Mouse (Mus musculus): ENCODE results near the gene Tssk3. TPM values are rescaled to one million over a fixed set of nuclear protein-coding genes. Genes with fewer than 3 reads are reported as not detected.

Gene Tssk3
- polyA plus RNA-seq, 1 experiment from 2014 or later: 0.38 TPM

- Histone ChIP-seq H3K36me3 (ENCODE audit: control insufficient read depth, insufficient read depth, low read length) (peaks cover 40% of the 10 kb centered on the region), H3K4me1 (ENCODE audit: control insufficient read depth, insufficient read depth, low read length) (peaks cover 26% of the 10 kb centered on the region), H3K4me3 (replicated peaks; ENCODE audit: low read depth, low read length) (peak overlapping the region; percentile 100), H3K4me2 (ENCODE audit: low read length) (peak overlapping the region; percentile 77), H3K27me3 (ENCODE audit: control insufficient read depth, insufficient read depth, low read length) (no peaks in the 10 kb centered on the region), H3K9me3 (ENCODE audit: control insufficient read depth, low read length) (no peaks in the 10 kb centered on the region), H3K9ac (replicated peaks; ENCODE audit: low read length) (peak overlapping the region; percentile 100), H3K27ac (replicated peaks; ENCODE audit: low read depth, low read length) (peak overlapping the region; percentile 99)
- ATAC-seq (ENCODE audit: low FRiP score, low TSS enrichment) (peak; percentile 61), DNase-seq (peak; percentile 69)
- WGBS: 0% methylated on average over 56 of the region's 57 CpGs
These were observed 23.1 kb upstream of the Tssk3 start for GRCm38 (mm10) chr4:129513891-129514290.

DNA sequence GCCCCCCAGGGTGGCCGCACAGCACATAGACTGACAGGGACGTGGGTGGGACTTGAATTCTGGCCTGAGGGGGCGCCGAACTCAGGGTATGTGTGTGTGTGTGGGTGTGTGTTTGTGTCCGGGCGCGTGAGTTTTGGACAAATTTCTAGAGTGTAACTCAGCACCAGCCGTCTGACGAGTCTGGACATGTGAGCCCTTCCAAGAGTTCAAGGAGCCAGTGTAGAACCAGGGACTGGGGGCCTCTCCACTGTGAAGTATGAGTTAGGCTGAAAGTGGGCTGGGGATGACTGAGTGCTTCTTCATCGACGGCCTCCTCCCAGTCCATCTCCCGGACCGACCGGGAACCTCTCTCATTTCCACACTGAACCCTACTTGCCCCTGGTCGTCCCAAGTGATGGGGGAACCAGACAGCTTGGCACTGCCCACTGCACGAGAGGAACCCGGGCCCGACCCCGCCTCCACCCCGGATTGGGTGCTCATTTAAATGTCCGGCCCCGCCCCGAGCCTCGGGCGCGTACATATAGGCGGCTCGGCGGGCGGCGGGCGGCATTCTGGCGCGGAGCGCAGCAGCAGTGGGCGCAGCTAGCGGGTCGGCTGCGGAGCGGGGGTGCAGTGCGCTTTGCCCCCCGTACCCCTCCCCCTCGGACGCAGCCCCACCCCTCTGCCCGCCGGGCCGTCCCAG is 22.4 kb upstream of the Tssk3 start, which contains the start of gene Marcksl1:
Gene Marcksl1, plus strand, starts transcription at position 496 of the 682 bp plus-strand sequence.
- Histone ChIP-seq H3K9ac (replicated peaks; ENCODE audit: low read length) (peak within 1 kb of the TSS; percentile 100), H3K9me3 (ENCODE audit: control insufficient read depth, low read length) (no peaks in the 10 kb centered on the region), H3K27ac (replicated peaks; ENCODE audit: low read depth, low read length) (peak within 1 kb of the TSS; percentile 99), H3K4me3 (replicated peaks; ENCODE audit: low read depth, low read length) (peak within 1 kb of the TSS; percentile 100), H3K36me3 (ENCODE audit: control insufficient read depth, insufficient read depth, low read length) (peaks cover 33% of the 10 kb centered on the region), H3K4me2 (ENCODE audit: low read length) (peak within 1 kb of the TSS; percentile 77), H3K4me1 (ENCODE audit: control insufficient read depth, insufficient read depth, low read length) (peaks cover 26% of the 10 kb centered on the region), H3K27me3 (ENCODE audit: control insufficient read depth, insufficient read depth, low read length) (no peaks in the 10 kb centered on the region)
- peak; percentile 87 for ATAC-seq (ENCODE audit: low FRiP score, low TSS enrichment)
- 8% methylated on average over 37 of the region's 47 CpGs for WGBS
- DNase-seq: peak; percentile 95

DNA sequence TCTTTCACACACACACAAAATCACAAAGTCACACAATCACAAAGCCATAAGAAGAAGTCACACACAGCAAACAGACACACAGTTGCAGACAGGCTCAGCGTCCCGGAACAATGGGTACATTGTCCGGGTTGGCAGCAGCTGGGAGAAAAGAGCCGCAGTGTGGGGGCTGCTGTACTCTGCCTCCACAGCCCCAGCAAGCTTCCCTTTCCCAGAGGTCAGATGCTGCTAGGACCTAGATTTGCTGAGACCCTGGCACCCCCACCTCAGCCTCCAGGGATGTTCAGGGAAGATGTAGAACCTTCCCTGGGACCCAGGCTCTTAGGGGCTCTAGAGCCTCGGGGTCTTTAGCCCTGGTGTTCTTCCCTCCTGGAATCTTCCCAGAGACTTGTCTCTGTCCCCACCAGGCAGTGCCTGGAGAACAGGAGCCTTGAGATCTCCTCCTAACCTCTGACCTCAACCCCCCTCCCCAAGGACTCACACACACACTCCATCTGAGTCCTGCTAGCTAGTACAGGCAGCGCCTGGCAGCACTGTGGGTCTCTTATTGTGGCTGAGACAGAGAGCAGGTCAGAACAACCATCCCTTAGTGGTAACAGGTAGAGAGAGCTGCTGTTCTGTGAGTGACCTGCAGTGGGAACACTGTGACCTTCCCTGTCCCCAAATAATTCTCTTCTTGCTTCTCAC is 20.7 kb upstream of the Tssk3 start:
- Histone ChIP-seq H3K9me3 (ENCODE audit: control insufficient read depth, low read length) (no peaks in the 10 kb centered on the region), H3K4me1 (ENCODE audit: control insufficient read depth, insufficient read depth, low read length) (peaks cover 26% of the 10 kb centered on the region), H3K9ac (replicated peaks; ENCODE audit: low read length) (no peak overlapping the region), H3K36me3 (ENCODE audit: control insufficient read depth, insufficient read depth, low read length) (peaks cover 16% of the 10 kb centered on the region), H3K4me2 (ENCODE audit: low read length) (no peak overlapping the region), H3K27ac (replicated peaks; ENCODE audit: low read depth, low read length) (peak overlapping the region; percentile 57), H3K4me3 (replicated peaks; ENCODE audit: low read depth, low read length) (no peak overlapping the region), H3K27me3 (ENCODE audit: control insufficient read depth, insufficient read depth, low read length) (no peaks in the 10 kb centered on the region)
- DNase-seq (peak; percentile 44), ATAC-seq (ENCODE audit: low FRiP score, low TSS enrichment) (no peak)
- WGBS: 9% methylated on average over 6 of the region's 6 CpGs

GRCm38 (mm10) chr4:129510723-129511412 is 20.0 kb upstream of the Tssk3 start:
- ATAC-seq (ENCODE audit: low FRiP score, low TSS enrichment) (no peak), DNase-seq (peak; percentile 39)
- WGBS: 36% methylated on average over 6 of the region's 6 CpGs
- H3K9me3 ChIP-seq (ENCODE audit: control insufficient read depth, low read length): no peaks in the 10 kb centered on the region
- peak overlapping the region; percentile 57 for H3K27ac ChIP-seq (replicated peaks; ENCODE audit: low read depth, low read length)
- peaks cover 25% of the 10 kb centered on the region for H3K4me1 ChIP-seq (ENCODE audit: control insufficient read depth, insufficient read depth, low read length)
- no peak overlapping the region for H3K9ac ChIP-seq (replicated peaks; ENCODE audit: low read length)
- no peak overlapping the region for H3K4me2 ChIP-seq (ENCODE audit: low read length)
- no peaks in the 10 kb centered on the region for H3K27me3 ChIP-seq (ENCODE audit: control insufficient read depth, insufficient read depth, low read length)
- peaks cover 12% of the 10 kb centered on the region for H3K36me3 ChIP-seq (ENCODE audit: control insufficient read depth, insufficient read depth, low read length)
- no peak overlapping the region for H3K4me3 ChIP-seq (replicated peaks; ENCODE audit: low read depth, low read length)

DNA sequence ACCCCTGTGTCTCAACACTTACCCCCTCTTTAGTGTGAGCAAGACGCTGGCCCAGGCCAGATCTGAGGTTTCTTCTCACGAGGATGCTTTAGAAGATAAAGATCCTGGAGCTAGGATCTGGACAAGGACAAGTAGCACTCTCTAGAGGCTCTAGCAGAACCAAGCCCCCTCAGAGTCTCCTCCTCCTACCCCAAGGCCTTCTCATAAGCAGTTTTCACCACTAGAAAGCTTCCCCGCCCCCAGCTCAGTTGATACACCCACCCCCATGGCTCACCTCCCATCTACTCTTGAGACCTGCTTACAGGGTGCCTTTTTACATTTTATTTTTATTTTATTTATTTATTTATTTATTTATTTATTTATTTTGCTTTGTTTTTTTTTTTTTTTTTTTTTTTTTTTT is 18.8 kb upstream of the Tssk3 start:
- Histone ChIP-seq H3K4me2 (ENCODE audit: low read length) (no peak overlapping the region), H3K9me3 (ENCODE audit: control insufficient read depth, low read length) (no peaks in the 10 kb centered on the region), H3K27ac (replicated peaks; ENCODE audit: low read depth, low read length) (no peak overlapping the region), H3K27me3 (ENCODE audit: control insufficient read depth, insufficient read depth, low read length) (no peaks in the 10 kb centered on the region), H3K4me3 (replicated peaks; ENCODE audit: low read depth, low read length) (no peak overlapping the region), H3K9ac (replicated peaks; ENCODE audit: low read length) (no peak overlapping the region), H3K36me3 (ENCODE audit: control insufficient read depth, insufficient read depth, low read length) (peaks cover under 1% of the 10 kb centered on the region; the same call in 1 of the 2 replicates), H3K4me1 (ENCODE audit: control insufficient read depth, insufficient read depth, low read length) (peaks cover 17% of the 10 kb centered on the region)
- 66% methylated on average over 3 of the region's 3 CpGs for WGBS
- no peak for ATAC-seq (ENCODE audit: low FRiP score, low TSS enrichment)
- no peak for DNase-seq

DNA sequence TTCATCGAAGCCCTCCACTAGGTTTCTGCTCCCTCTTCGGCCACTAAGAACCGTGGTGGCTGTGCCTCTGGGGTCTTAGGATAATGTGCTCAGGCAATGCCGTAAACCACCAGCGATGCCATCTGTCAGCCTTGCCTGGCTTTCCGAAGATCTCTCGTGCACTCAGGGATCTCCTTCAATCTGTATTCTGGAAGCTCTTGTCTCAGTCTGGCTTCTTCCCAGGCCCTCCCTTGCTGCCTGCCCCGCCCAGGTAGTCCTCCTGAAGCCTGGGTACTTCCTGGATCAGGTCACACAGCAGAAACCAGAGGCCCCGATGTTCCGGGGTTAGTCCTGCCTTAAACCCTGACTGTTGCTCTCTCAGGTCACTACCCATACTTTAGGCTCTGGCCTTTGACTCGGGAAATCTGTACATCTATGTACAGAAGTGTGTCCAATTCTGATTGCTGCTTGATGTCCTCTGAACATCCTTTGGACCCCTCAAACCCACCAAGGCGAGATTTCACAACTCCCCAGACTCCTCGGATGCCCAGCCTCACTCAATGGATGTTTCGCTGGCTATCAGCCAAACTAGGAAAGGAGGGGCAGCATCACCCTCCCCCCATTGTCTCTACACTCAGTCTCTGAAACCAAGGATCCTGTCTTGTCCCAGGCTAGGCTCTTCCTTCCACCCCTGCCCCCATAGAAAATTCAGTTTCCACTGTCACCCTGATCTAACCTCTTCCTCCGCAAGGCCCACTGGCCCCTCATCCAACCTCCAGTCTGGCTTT is 18.2 kb upstream of the Tssk3 start:
- H3K27me3 ChIP-seq (ENCODE audit: control insufficient read depth, insufficient read depth, low read length): no peaks in the 10 kb centered on the region
- no peaks in the 10 kb centered on the region for H3K9me3 ChIP-seq (ENCODE audit: control insufficient read depth, low read length)
- H3K36me3 ChIP-seq (ENCODE audit: control insufficient read depth, insufficient read depth, low read length): no peaks in the 10 kb centered on the region
- H3K4me1 ChIP-seq (ENCODE audit: control insufficient read depth, insufficient read depth, low read length): peaks cover 17% of the 10 kb centered on the region
- no peak overlapping the region for H3K4me2 ChIP-seq (ENCODE audit: low read length)
- 48% methylated on average over 15 of the region's 15 CpGs for WGBS
- no peak overlapping the region for H3K4me3 ChIP-seq (replicated peaks; ENCODE audit: low read depth, low read length)
- ATAC-seq (ENCODE audit: low FRiP score, low TSS enrichment) (no peak), DNase-seq (peak; percentile 47)
- H3K9ac ChIP-seq (replicated peaks; ENCODE audit: low read length): no peak overlapping the region
- 0 out of 2 replicates have a peak overlapping the region, but pooled peaks have one; percentile 37 for H3K27ac ChIP-seq (replicated peaks; ENCODE audit: low read depth, low read length)

DNA sequence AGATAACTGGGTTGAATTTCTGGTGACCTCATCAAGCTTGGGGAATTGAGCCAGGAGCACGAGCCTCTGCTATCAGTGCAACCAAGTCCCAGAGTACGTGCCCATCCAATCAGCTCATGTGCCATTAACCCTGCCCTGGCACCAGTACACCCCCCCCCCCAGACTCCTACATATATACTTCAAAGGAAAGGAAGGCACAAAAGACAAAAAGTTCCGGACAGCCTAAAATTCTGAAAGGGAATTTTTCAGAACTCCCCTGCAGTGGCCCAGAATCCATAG is 17.4 kb upstream of the Tssk3 start:
- H3K27ac ChIP-seq (replicated peaks; ENCODE audit: low read depth, low read length): no peak overlapping the region
- DNase-seq (no peak), ATAC-seq (ENCODE audit: low FRiP score, low TSS enrichment) (no peak)
- no peaks in the 10 kb centered on the region for H3K27me3 ChIP-seq (ENCODE audit: control insufficient read depth, insufficient read depth, low read length)
- no peak overlapping the region for H3K9ac ChIP-seq (replicated peaks; ENCODE audit: low read length)
- H3K9me3 ChIP-seq (ENCODE audit: control insufficient read depth, low read length): no peaks in the 10 kb centered on the region
- H3K4me3 ChIP-seq (replicated peaks; ENCODE audit: low read depth, low read length): no peak overlapping the region
- WGBS: 74% methylated on average over 3 of the region's 3 CpGs
- no peak overlapping the region for H3K4me2 ChIP-seq (ENCODE audit: low read length)
- peaks cover 16% of the 10 kb centered on the region for H3K4me1 ChIP-seq (ENCODE audit: control insufficient read depth, insufficient read depth, low read length)
- no peaks in the 10 kb centered on the region for H3K36me3 ChIP-seq (ENCODE audit: control insufficient read depth, insufficient read depth, low read length)

GRCm38 (mm10) chr4:129507434-129508236 is 16.8 kb upstream of the Tssk3 start:
- Histone ChIP-seq H3K4me2 (ENCODE audit: low read length) (no peak overlapping the region), H3K27me3 (ENCODE audit: control insufficient read depth, insufficient read depth, low read length) (no peaks in the 10 kb centered on the region; the same call in 1 of the 2 replicates), H3K4me1 (ENCODE audit: control insufficient read depth, insufficient read depth, low read length) (0 out of 2 replicates have a peak, but pooled peaks cover 12% of the 10 kb centered on the region), H3K9ac (replicated peaks; ENCODE audit: low read length) (no peak overlapping the region), H3K9me3 (ENCODE audit: control insufficient read depth, low read length) (no peaks in the 10 kb centered on the region), H3K36me3 (ENCODE audit: control insufficient read depth, insufficient read depth, low read length) (no peaks in the 10 kb centered on the region), H3K27ac (replicated peaks; ENCODE audit: low read depth, low read length) (no peak overlapping the region), H3K4me3 (replicated peaks; ENCODE audit: low read depth, low read length) (no peak overlapping the region)
- no peak for ATAC-seq (ENCODE audit: low FRiP score, low TSS enrichment)
- DNase-seq: no peak
- 67% methylated on average over 9 of the region's 10 CpGs for WGBS

Measured in midbrain, embryonic 14.5 days (tissue).